Mouse (Mus musculus) cerebellum, adult 8-10 months (tissue): ENCODE measurements around the gene Phpt1.

ENCODE experiments used
- DNase-seq: peaks from one replicate; pipeline ENCODE4 v3.0.0; 2022

Gene Phpt1

GRCm38 (mm10) chr2:25574579-25575431 is at the start of gene Phpt1, which contains the start of gene Mamdc4:
Gene Phpt1 (minus strand): TSS chr2:25575224.
Gene Mamdc4 (minus strand): TSS chr2:25574845.
- peak; percentile 94 for DNase-seq

GRCm38 (mm10) chr2:25621229-25622200 is 46.5 kb upstream of the Phpt1 start, which contains the start of gene Tmem141:
Gene Tmem141 (minus strand): TSS chr2:25622005.
- DNase-seq: peak; percentile 89

- no peak for DNase-seq
Observed at GRCm38 (mm10) chr2:25620852-25621228, 45.8 kb upstream of the Phpt1 start.

- DNase-seq: peak; percentile 10
Observed at GRCm38 (mm10) chr2:25620386-25620785, 45.4 kb upstream of the Phpt1 start.

- no peak for DNase-seq
Observed at GRCm38 (mm10) chr2:25617578-25617977, 42.6 kb upstream of the Phpt1 start, which contains the start of gene Ccdc183. Gene Ccdc183 (minus strand): TSS chr2:25617678.

- DNase-seq: no peak
Observed at GRCm38 (mm10) chr2:25616398-25616797, 41.4 kb upstream of the Phpt1 start.

- DNase-seq: no peak
Observed at GRCm38 (mm10) chr2:25608671-25609070, 33.6 kb upstream of the Phpt1 start.

- DNase-seq: peak; percentile 90
Observed at GRCm38 (mm10) chr2:25607761-25608622, 33.0 kb upstream of the Phpt1 start, which contains the start of gene Rabl6. Gene Rabl6 (minus strand): TSS chr2:25608521.

- no peak for DNase-seq
Observed at GRCm38 (mm10) chr2:25602526-25602925, 27.5 kb upstream of the Phpt1 start.

- no peak for DNase-seq
Observed at GRCm38 (mm10) chr2:25600037-25600436, 25.0 kb upstream of the Phpt1 start.

GRCm38 (mm10) chr2:25598749-25599148 is 23.7 kb upstream of the Phpt1 start:
- no peak for DNase-seq

- no peak for DNase-seq
Observed at GRCm38 (mm10) chr2:25596765-25597510, 21.9 kb upstream of the Phpt1 start.

- peak; percentile 53 for DNase-seq
Observed at GRCm38 (mm10) chr2:25591863-25592262, 16.8 kb upstream of the Phpt1 start.

GRCm38 (mm10) chr2:25588227-25588907 is 13.3 kb upstream of the Phpt1 start:
- no peak for DNase-seq

- DNase-seq: no peak
Observed at GRCm38 (mm10) chr2:25587290-25587689, 12.3 kb upstream of the Phpt1 start.

GRCm38 (mm10) chr2:25585601-25586000 is 10.6 kb upstream of the Phpt1 start:
- peak; percentile 37 for DNase-seq

- peak; percentile 32 for DNase-seq
Observed at GRCm38 (mm10) chr2:25584856-25585255, 9.8 kb upstream of the Phpt1 start.

- peak; percentile 53 for DNase-seq
Observed at GRCm38 (mm10) chr2:25584152-25584551, 9.1 kb upstream of the Phpt1 start.

GRCm38 (mm10) chr2:25583571-25583970 is 8.5 kb upstream of the Phpt1 start:
- peak; percentile 42 for DNase-seq

- DNase-seq: peak; percentile 51
Observed at GRCm38 (mm10) chr2:25583120-25583481, 8.1 kb upstream of the Phpt1 start.
